Mouse (Mus musculus) bone marrow, adult 2 months (tissue): ENCODE results near the gene Lpin1.

Experiments
- CTCF ChIP-seq: fragments of 200-500 bp; IDR thresholded peaks from 2 replicates; pipeline ENCODE4 v1.5.1; 2011; ENCODE audit warnings: low read length, control low read depth; ENCODE audit not compliant: control insufficient read depth, insufficient read depth
- POLR2A ChIP-seq: fragments of 200-500 bp; IDR thresholded peaks from 2 replicates; pipeline ENCODE4 v1.6.1; 2011; ENCODE audit warnings: low read depth, mild to moderate bottlenecking, control low read depth, low read length, borderline replicate concordance; ENCODE audit not compliant: control insufficient read depth

DNA sequence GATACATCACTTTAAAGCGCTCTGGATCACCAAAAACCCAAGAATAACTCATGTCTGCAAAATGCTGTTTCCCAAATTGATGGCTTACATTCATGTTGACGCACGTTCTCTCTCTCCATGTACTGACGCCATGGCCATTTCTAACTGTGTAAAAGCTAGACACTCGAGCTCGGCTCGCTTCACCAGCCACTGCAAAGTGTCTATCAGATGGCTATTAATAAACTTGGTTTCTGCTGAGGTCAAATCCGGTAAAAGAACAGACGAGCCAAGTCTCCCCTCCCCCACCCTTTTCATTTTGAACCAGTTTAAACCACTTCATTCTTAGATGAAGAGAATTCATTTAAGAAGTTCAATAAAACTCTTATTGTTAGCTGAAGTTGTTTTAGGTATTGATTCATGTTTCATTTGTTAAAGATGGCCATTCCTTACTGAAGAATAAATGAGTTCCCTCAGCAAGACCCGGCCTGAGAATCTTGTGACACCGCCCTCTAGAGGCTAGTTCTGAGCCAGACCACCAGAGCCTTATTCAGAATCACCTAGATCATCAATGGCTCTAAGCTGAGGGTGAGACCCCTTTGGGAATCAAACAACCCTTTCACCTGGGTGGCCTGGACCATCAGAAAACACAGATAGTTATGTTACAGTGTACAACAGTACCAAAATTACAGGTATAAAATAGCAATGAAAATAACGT, 28.5 kb upstream of the Lpin1 start:
- peak; percentile 36; the same call in 1 of the 2 replicates for TF ChIP-seq CTCF
- TF ChIP-seq POLR2A: no peak
